Mouse (Mus musculus): ENCODE measurements at regions not wholly inside any gene's neighbourhood (a gene's known extent, or its start where the extent isn't known, plus 50 kb on each side); places are given as distances from the start of the nearest gene placed in this dataset.
A peak's percentile ranks its signal among the peaks of the same experiment; 100 is the strongest.

DNA sequence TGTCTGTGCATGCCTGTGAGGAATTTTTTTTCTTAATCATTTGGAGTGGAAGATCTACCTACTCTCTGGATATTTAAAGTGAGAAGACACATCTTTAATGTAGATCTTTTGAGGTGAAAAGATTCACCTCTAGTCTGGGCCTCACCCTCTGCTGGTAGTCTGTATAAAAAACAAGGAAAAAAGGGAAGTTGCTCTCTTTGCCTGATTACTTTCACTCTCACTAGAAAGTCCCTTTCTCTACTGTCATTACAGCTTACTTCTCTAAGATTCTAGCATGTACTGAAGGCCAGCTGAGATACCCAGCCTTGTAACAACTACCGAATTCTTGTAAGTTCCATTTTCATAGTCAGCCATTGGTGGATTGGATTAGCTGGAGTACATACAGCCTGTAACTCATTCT, 3791.9 kb downstream of the 9330182O14Rik start:
- no peak for DNase-seq

DNA sequence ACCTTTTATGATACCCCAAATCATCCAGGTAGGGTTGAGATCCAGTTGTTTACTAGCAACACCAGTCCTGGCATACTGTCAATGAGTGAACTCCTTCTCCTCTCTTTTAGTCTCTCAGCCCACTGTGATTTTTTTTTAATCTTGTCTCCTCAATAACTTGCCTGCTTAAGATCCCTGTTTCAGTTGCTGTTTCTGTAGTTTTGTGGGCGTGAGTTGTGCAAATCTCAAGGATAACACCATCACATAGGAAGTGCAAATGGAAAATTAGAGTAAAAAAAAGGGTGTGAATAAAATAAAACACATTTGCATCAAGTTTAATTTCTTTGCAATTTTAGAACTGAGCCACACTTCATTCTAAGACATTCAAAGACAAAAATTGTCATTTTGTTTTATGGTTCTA, 3799.4 kb downstream of the 9330182O14Rik start:
- no peak for DNase-seq

DNA sequence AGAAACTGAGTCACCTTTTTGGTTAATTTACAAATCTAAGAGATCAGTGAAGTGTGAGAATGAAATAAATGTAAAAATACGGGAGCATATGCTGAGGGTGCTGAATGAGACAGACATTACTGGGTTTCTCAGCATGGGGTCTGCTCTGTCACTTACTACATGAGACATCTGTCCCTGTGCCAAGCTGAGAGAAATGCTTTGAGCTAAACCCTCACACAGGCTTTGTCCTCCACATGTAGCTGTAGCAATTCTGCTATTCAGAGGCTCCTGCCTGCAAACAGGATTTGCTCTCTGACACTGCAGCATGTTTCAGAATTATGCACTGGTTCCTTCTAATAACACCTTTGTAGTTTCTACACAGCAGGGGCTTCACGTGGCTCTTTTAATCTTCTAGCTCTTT, 3806.3 kb downstream of the 9330182O14Rik start:
- no peak for DNase-seq

DNA sequence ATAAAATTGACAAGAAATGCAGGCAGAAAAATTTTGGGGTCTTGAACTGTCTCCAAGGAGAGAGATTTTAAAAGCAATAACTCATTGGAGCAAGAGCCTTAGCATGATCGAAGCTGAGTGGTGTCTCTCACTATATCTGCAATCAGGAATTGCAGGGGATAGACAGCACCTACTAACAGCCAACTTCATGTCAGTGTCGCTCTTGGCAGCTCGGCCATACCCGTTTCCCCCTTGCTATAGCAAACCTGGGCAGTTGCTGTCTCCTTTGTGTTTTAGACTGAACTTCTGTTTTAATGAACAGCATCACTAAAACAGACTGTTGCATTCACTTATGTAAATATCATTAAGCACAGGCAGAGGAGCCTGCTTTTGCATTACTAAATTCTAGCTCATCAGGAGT, 3806.7 kb downstream of the 9330182O14Rik start:
- no peak for DNase-seq

DNA sequence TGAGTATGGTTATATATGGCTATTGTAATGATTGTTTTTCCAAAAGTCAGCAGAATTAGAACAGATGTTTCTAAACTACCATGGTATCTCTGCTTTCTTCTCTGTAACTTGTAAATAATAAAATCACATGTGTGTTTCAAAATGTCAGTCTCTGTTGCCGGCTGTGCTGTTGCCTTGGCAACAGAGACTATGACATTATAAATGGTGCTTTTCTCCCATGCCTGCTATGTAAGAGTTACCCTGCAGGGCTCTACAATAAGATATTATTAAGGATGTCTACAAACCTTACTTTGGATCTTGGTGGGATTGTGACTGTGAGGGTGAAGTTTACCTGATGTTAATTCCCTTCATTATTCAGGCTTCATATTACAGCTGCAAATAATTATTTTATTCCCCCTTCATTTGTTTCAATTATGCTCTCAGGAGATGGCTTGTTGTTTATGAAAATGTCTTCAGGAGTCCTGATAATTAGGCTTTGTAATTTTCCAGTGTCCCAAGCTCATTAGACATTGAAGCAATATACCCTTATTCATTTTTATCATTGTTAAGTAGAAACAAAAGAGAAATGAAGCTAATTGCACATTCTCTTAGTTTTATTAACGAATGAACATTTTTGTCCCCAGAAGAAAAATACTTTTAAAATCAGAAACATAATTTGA, 3808.0 kb downstream of the 9330182O14Rik start:
- no peak for DNase-seq

DNA sequence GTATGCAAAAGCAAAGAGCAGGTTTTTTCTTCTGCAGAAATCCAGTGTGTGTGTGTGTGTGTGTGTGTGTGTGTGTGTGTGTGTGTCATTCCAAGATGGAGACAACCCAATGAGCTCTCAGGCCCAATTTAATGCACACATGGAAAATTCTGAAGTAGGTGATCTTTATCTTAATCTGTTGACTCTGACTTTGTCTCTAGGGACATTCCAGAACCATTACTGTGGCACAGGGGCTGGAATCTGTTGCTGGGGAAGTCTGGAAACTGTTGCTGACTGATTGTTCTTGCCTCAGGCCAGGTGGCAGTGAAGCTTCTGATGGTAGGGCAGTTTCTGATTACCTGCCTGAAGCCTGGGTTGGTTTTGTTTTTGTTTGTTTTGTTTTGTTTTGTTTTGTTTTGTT, 3850.8 kb downstream of the 9330182O14Rik start:
- no peak for DNase-seq

DNA sequence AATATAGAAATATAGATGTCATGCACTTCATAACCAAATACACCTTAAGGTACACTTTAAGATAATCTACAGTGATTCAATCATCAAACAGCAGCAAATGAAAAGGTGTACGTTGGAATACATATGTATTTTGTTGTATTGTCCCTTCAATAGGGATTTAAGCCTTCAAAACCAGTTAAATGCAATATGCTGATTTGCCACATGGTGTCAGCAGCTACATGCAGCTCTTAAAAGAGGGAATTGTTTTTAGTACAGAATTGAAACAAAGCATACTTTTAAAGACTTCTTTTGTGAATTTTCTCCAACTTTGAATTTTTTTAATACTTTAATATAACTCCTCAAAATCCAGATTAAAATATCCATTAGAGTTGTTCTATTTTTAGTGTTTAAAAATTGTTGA, 3857.1 kb downstream of the 9330182O14Rik start:
- peak; percentile 15 to 18 for DNase-seq

DNA sequence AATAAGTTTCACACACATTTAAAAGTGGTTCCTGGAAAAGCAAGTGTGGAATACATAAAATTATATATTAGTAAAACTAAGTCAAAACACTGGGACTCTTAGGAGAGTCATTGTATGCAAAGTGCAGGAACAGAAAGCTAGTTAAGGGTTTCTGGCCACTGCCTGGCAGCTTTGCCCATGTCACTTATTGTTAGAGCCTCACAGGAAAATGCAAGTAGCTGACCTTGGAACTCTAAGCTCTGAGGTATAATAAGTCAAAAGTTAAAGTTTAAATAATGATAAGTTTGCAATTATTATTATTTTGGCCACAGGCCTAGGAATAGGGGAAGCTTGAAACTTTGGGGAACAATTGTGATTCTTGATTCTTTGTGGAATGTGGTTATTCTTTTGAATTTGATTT, 3858.8 kb downstream of the 9330182O14Rik start:
- peak; percentile 19 to 20 for DNase-seq

DNA sequence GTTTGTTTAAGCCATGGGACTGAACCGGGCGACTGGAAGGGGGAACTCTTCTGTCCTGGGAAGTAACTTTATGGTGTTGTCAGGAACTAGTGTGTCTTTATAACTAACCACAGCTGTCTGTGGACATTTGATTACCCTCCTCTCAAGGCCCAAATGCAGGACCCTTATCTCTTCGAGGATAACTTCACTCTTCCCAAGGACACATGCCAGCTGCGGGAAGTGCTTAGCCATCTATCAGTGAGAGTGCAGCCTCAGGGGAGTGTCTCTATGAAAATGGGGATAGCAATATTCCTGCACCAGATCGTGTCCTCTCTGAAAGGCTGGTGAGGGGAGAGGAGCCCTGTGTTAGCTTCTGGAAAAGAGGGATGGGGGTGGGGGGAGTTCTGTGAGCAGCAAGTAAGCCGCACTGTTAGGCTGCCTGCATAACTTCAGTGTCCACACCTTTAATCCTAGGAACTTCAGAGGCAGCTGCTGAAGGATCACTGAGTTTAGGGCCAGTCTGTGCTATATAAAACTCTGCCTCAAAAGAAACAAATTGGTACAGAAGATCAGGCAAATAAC, 3892.4 kb downstream of the 9330182O14Rik start:
- no peak for DNase-seq

DNA sequence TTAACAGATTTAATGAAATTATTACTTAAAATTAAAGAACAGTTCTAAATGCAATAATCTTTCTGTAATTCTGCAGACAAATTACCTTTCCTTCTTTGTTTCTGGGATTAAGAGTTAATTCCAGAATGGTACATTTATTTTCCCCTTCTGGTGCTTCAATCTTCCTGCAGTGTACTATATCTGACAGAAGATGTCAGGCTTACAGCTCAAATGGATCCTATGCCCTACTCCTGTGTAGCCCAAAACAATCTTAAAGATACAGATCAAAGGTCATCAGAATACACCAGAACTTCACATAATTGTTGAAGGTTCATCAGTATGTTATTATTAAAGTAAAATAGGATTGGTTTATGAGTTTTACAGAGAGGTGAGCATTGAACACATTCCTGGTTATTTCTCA, 3901.7 kb downstream of the 9330182O14Rik start:
- peak in 1 of 2 experiments; percentile 2 for DNase-seq

DNA sequence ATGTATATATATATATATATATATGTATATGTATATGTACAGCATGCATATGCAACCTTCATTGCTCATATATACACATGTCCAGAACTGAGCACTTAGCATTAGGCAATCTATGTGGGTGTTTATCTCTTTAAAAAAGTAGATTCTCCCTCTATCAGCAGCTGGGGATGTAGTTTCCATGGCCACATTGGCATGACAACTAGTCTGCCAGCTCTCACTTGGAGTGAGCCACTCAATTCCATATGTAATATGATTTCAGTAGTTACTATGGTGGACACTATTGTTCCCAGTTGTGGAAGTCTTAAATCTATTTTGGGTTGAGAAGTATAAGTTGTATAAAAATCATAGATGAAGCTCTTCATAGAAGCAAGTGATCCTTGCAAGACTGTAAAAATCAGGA, 3903.7 kb downstream of the 9330182O14Rik start:
- DNase-seq = no peak

DNA sequence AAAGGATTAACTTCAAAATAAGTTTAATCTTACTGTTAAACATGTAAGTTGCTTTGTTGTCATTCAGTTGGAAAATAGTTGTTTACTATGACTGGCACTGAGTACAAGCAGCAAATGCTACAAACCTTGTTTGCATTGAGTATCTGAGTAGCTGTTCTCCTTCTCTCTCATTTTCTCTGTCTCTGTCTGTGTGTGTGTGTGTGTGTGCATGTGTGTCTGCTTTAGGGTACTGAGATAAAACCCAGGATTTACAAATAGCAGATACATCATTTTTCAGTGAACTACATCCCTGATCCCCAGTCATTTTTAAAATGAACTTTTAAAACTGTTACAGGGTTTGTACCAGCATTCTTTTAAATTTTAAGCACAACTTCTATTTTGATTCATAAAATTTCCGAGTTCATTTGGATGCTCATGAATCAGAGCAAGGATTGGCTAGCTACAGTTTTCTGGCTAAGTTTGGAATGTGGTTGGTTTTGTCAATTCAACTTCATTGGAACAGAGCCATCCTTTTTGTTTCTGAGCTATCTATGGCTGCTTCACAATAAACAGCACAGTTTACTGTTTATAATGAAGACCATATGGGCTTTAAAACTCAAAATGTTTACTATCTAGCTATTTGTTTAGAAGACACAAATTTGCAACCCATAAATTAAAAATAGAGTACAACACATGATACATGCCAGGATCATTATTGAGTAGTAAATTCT, 3916.6 kb downstream of the 9330182O14Rik start:
- no peak for DNase-seq

DNA sequence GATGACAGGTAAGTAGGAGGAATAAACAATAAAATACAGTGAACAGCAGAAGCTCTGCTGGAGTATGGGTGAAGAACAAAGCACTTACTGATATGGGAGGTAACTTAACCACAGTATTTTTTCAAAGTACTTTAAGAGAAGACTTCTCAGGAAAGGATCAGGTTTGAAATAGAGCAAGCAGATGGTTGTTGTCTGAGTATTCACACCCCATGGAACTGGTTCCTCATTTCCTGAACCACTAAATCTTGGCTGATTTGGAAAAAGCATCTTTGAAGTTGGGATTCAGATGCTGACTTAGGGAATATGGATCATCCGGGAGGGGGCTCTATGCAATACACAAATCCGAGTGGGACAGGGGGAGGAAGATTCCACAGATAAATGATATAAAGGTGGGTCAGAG, 3930.7 kb downstream of the 9330182O14Rik start:
- no peak for DNase-seq

DNA sequence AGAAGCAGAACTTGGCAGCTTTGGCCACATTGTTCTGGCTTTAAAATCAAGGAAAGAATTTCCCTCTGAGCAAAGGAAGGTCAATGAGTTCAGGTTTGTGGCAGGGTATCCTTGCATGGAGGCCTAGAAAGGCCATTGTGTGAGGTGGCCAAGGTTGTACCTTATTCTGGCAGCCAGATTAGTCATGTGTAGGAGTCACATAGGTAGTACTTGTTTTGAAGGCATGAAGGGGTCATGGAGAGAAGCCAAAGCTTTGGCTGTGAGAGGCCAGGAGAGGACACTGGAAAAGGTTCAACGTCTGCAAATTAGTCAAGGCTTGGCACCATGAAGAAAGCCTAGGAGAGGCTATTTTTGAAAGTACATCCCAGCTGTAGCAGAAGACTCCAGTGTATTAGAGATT, 3949.5 kb downstream of the 9330182O14Rik start:
- peak; percentile 14 to 57 for DNase-seq

DNA sequence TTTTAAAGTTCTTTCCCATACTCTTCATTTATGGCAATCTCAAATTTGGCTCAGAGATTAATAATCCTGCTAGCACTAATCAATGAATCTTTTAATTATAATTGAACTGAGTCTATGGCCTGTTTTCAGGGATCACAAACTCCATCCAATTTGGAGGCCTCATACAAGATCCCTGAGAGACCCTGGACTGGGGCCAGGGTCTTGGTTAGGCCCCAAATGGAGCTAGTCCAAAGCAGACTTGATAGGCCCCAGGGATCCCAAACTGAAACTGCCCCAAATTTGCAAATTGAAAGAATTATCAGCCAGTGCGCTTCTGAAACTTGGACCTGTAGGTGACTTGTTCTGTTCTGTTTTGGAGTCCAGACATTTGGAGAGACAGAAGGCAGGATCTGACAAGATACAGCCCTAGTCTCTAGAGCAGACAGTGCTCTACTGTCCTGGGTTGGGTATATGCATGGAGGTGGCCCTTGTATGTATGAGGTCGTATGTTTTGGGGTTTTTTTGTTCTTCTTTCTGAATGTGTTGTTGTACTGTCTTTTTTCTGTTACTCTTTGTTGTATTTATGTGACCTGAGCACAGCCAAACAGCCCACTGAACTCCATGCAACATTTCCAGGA, 3978.3 kb downstream of the 9330182O14Rik start:
- DNase-seq = no peak

DNA sequence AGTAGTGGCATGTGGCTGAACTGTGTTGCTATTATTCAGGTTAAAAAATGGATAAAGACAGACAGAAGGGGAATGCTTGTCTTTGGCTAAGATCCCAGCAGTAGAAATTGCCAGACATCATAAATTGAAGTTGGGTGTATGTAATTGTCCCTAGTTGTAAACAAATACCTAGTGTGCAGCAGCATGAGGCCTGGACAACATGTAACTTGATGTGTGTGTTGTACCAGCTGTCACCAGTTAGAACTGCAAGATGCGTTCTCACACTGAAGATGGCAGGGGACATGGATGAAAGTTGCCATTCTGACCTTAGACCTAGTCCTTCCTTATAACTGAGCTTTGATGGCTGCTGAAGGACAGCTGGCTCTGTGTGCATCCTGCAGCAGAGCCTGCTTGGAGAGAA, 4000.0 kb downstream of the 9330182O14Rik start:
- DNase-seq = no peak

Data from kidney, adult 8-10 months (tissue).